26 mouse cellular contexts compared by ENCODE assay signal in genomic region chr12:71859096-71859495, GRCm38 (mm10). TPM values are rescaled to one million over a fixed set of nuclear protein-coding genes. Genes with fewer than 3 reads are reported as not detected.
DNase-seq lines count a peak whose midpoint lies in the region; ATAC-seq and TF ChIP-seq lines count a peak whose summit lies in the region.
"Had no signal": no experiment of that assay in that cellular context is flagged by ENCODE, and none has a peak within 500 bp of the region (broad histone marks: within the 10 kb centered on the region; RNA-seq: fewer than 3 reads in every experiment).

No protein-coding gene starts in this region.

- peaks cover 42% of the 10 kb centered on the region for H3K4me1 ChIP-seq in embryonic facial prominence, embryonic 14.5 days (ENCODE audit: control insufficient read depth, insufficient read depth, low read length)
- H3K4me1 ChIP-seq in embryonic facial prominence, embryonic 10.5 days = peaks cover 54% of the 10 kb centered on the region
- peaks cover 87% of the 10 kb centered on the region for H3K4me1 ChIP-seq in heart, embryonic 15.5 days (replicated peaks)
- peaks cover 38% of the 10 kb centered on the region for H3K4me1 ChIP-seq in lung, embryonic 14.5 days (ENCODE audit: insufficient read depth)
- H3K4me1 ChIP-seq in midbrain, embryonic 14.5 days (ENCODE audit: control insufficient read depth, insufficient read depth, low read length) = peaks cover 40% of the 10 kb centered on the region
- H3K4me1 ChIP-seq in midbrain, embryonic 16.5 days (ENCODE audit: control insufficient read depth, insufficient read depth, low read length) = peaks cover 30% of the 10 kb centered on the region

- DNase-seq in embryonic facial prominence, embryonic 14.5 days (ENCODE audit: low spot score) = peak; percentile 47
- no peak for DNase-seq in embryonic facial prominence, embryonic 10.5 days (ENCODE audit: low spot score)
- no peak for DNase-seq in heart, postnatal 25 days (ENCODE audit: low spot score)
- peak; percentile 84 for DNase-seq in lung, embryonic 14.5 days
- DNase-seq in lung, postnatal 10 days = no peak
- DNase-seq in midbrain, embryonic 14.5 days = peak; percentile 40
- DNase-seq: adrenal gland, adult 8-10 months; cerebellum, adult 11 months; cerebellum, adult 9-11 months; forebrain, postnatal 0 days; kidney, adult 18-20 months; liver; retina, postnatal 1 day; right cerebral cortex, postnatal 14 days; thymus, postnatal 4 days had no signal

- no peaks in the 10 kb centered on the region for H3K9me3 ChIP-seq in embryonic facial prominence, embryonic 14.5 days (ENCODE audit: control insufficient read depth, low read length)
- H3K9me3 ChIP-seq in embryonic facial prominence, embryonic 10.5 days = no peaks in the 10 kb centered on the region
- H3K9me3 ChIP-seq in heart, embryonic 15.5 days (replicated peaks) = no peaks in the 10 kb centered on the region
- H3K9me3 ChIP-seq in lung, embryonic 14.5 days (ENCODE audit: low read depth, low read length) = no peaks in the 10 kb centered on the region
- H3K9me3 ChIP-seq in midbrain, embryonic 14.5 days (ENCODE audit: control insufficient read depth, low read length) = no peaks in the 10 kb centered on the region
- H3K9me3 ChIP-seq in midbrain, embryonic 16.5 days (replicated peaks; ENCODE audit: control insufficient read depth, low read length, poor library complexity, severe bottlenecking) = no peaks in the 10 kb centered on the region
- H3K9me3 ChIP-seq: embryonic facial prominence, embryonic 15.5 days; forebrain, embryonic 12.5 days; G1E; hindbrain, embryonic 15.5 days; kidney, embryonic 15.5 days; midbrain, embryonic 13.5 days; neural tube, embryonic 15.5 days had no signal

- no peaks in the 10 kb centered on the region for H3K27me3 ChIP-seq in embryonic facial prominence, embryonic 14.5 days (replicated peaks; ENCODE audit: control insufficient read depth, insufficient read depth, low read length)
- no peaks in the 10 kb centered on the region for H3K27me3 ChIP-seq in embryonic facial prominence, embryonic 10.5 days (replicated peaks; ENCODE audit: low read depth, poor library complexity, severe bottlenecking)
- H3K27me3 ChIP-seq in heart, embryonic 15.5 days = no peaks in the 10 kb centered on the region
- H3K27me3 ChIP-seq in lung, embryonic 14.5 days (ENCODE audit: insufficient read depth, low read length) = no peaks in the 10 kb centered on the region
- no peaks in the 10 kb centered on the region for H3K27me3 ChIP-seq in midbrain, embryonic 14.5 days (ENCODE audit: control insufficient read depth, insufficient read depth, low read length)
- H3K27me3 ChIP-seq in midbrain, embryonic 16.5 days (ENCODE audit: control insufficient read depth, insufficient read depth, low read depth, low read length) = no peaks in the 10 kb centered on the region
- H3K27me3 ChIP-seq: embryonic facial prominence, embryonic 15.5 days; forebrain, embryonic 12.5 days; hindbrain, embryonic 15.5 days; kidney, embryonic 15.5 days; midbrain, embryonic 13.5 days; neural tube, embryonic 15.5 days had no signal

- intact Hi-C loops in heart, postnatal 25 days (cut with DNase I) = no loop called here

- H3K4me2 ChIP-seq in embryonic facial prominence, embryonic 14.5 days (ENCODE audit: low read depth, low read length) = no peak overlapping the region
- no peak overlapping the region for H3K4me2 ChIP-seq in heart, embryonic 15.5 days
- H3K4me2 ChIP-seq in lung, embryonic 14.5 days = no peak overlapping the region
- H3K4me2 ChIP-seq in midbrain, embryonic 14.5 days (ENCODE audit: low read length) = no peak overlapping the region
- H3K4me2 ChIP-seq in midbrain, embryonic 16.5 days (ENCODE audit: low read length) = no peak overlapping the region
- H3K4me2 ChIP-seq: embryonic facial prominence, embryonic 15.5 days; forebrain, embryonic 12.5 days; hindbrain, embryonic 15.5 days; kidney, embryonic 15.5 days; midbrain, embryonic 13.5 days; neural tube, embryonic 15.5 days had no signal

- no peaks in the 10 kb centered on the region for H3K36me3 ChIP-seq in embryonic facial prominence, embryonic 14.5 days (ENCODE audit: control insufficient read depth, insufficient read depth, low read length)
- peaks cover 8% of the 10 kb centered on the region for H3K36me3 ChIP-seq in embryonic facial prominence, embryonic 10.5 days (replicated peaks)
- peaks cover 5% of the 10 kb centered on the region for H3K36me3 ChIP-seq in heart, embryonic 15.5 days
- H3K36me3 ChIP-seq in lung, embryonic 14.5 days (ENCODE audit: insufficient read depth) = 0 out of 2 replicates have a peak, but pooled peaks cover 8% of the 10 kb centered on the region
- peaks cover 6% of the 10 kb centered on the region; the same call in 1 of the 2 replicates for H3K36me3 ChIP-seq in midbrain, embryonic 14.5 days (ENCODE audit: control insufficient read depth, insufficient read depth, low read length)
- no peaks in the 10 kb centered on the region for H3K36me3 ChIP-seq in midbrain, embryonic 16.5 days (ENCODE audit: control insufficient read depth, insufficient read depth, low read length)
- H3K36me3 ChIP-seq: embryonic facial prominence, embryonic 15.5 days; forebrain, embryonic 12.5 days; hindbrain, embryonic 15.5 days; kidney, embryonic 15.5 days; neural tube, embryonic 15.5 days had no signal

- 78% methylated on average over 5 of the region's 5 CpGs for WGBS in embryonic facial prominence, embryonic 14.5 days
- WGBS in embryonic facial prominence, embryonic 10.5 days = 82% methylated on average over 5 of the region's 5 CpGs
- 33% methylated on average over 5 of the region's 5 CpGs for WGBS in heart, embryonic 15.5 days
- WGBS in lung, embryonic 14.5 days = 37% methylated on average over 5 of the region's 5 CpGs
- 73% methylated on average over 5 of the region's 5 CpGs for WGBS in midbrain, embryonic 14.5 days
- WGBS in midbrain, embryonic 16.5 days = 59% methylated on average over 5 of the region's 5 CpGs

- H3K9ac ChIP-seq in embryonic facial prominence, embryonic 14.5 days (ENCODE audit: low read depth, low read length) = no peak overlapping the region
- H3K9ac ChIP-seq in heart, embryonic 15.5 days = no peak overlapping the region
- H3K9ac ChIP-seq in lung, embryonic 14.5 days = no peak overlapping the region
- H3K9ac ChIP-seq in midbrain, embryonic 14.5 days (replicated peaks; ENCODE audit: low read length) = no peak overlapping the region
- H3K9ac ChIP-seq in midbrain, embryonic 16.5 days (ENCODE audit: low read depth, low read length) = no peak overlapping the region
- H3K9ac ChIP-seq: embryonic facial prominence, embryonic 15.5 days; forebrain, embryonic 12.5 days; forebrain, postnatal 0 days; hindbrain, embryonic 15.5 days; kidney, embryonic 15.5 days; liver, embryonic 14.5 days; midbrain, embryonic 13.5 days; neural tube, embryonic 15.5 days had no signal

- no peak overlapping the region for H3K4me3 ChIP-seq in embryonic facial prominence, embryonic 14.5 days (ENCODE audit: low read depth, low read length)
- no peak overlapping the region for H3K4me3 ChIP-seq in embryonic facial prominence, embryonic 10.5 days
- H3K4me3 ChIP-seq in heart, embryonic 15.5 days = no peak overlapping the region
- no peak overlapping the region for H3K4me3 ChIP-seq in lung, embryonic 14.5 days (ENCODE audit: low read depth, low read length)
- H3K4me3 ChIP-seq in midbrain, embryonic 14.5 days (replicated peaks; ENCODE audit: low read depth, low read length) = no peak overlapping the region
- H3K4me3 ChIP-seq in midbrain, embryonic 16.5 days (ENCODE audit: low read depth, low read length) = no peak overlapping the region
- H3K4me3 ChIP-seq: embryonic facial prominence, embryonic 15.5 days; forebrain, embryonic 12.5 days; hindbrain, embryonic 15.5 days; kidney, embryonic 15.5 days; midbrain, embryonic 13.5 days; neural tube, embryonic 15.5 days had no signal

- no peak for ATAC-seq in embryonic facial prominence, embryonic 14.5 days (ENCODE audit: low read depth)
- no peak for ATAC-seq in heart, embryonic 15.5 days (replicated peaks; ENCODE audit: insufficient number of reproducible peaks, insufficient read depth, low FRiP score, low read depth)
- ATAC-seq in lung, embryonic 14.5 days (ENCODE audit: insufficient read depth) = no peak
- ATAC-seq in midbrain, embryonic 14.5 days (ENCODE audit: low FRiP score, low TSS enrichment) = no peak
- ATAC-seq in midbrain, embryonic 16.5 days = no peak
- ATAC-seq: forebrain, postnatal 0 days; midbrain, embryonic 13.5 days had no signal

- H3K27ac ChIP-seq in embryonic facial prominence, embryonic 14.5 days (replicated peaks; ENCODE audit: low read depth, low read length) = no peak overlapping the region
- no peak overlapping the region for H3K27ac ChIP-seq in embryonic facial prominence, embryonic 10.5 days (replicated peaks)
- H3K27ac ChIP-seq in heart, embryonic 15.5 days = peak overlapping the region; percentile 50
- no peak overlapping the region for H3K27ac ChIP-seq in lung, embryonic 14.5 days (ENCODE audit: low read depth)
- no peak overlapping the region for H3K27ac ChIP-seq in midbrain, embryonic 14.5 days (replicated peaks; ENCODE audit: low read depth, low read length)
- no peak overlapping the region for H3K27ac ChIP-seq in midbrain, embryonic 16.5 days (ENCODE audit: low read length)
- H3K27ac ChIP-seq: embryonic facial prominence, embryonic 15.5 days; forebrain, embryonic 12.5 days; hindbrain, embryonic 15.5 days; kidney, embryonic 15.5 days; liver, embryonic 14.5 days; macrophage; midbrain, embryonic 13.5 days; neural tube, embryonic 15.5 days had no signal

- TF ChIP-seq CTCF in lung, embryonic 14.5 days (IDR thresholded peaks at IDR 0.05; ENCODE audit: low read depth) = no peak

RNA-seq across cellular contexts. Expression of gene Daam1, which starts 28.2 kb away (rescaled TPM):
- polyA plus RNA-seq in embryonic facial prominence, embryonic 14.5 days (2014; fragmentation: Nextera tagmentation; extraction: Ambion mirVana) = 11.0 and 12.1 TPM in 2 replicates
- polyA plus RNA-seq in embryonic facial prominence, embryonic 10.5 days (2016; fragmentation: Nextera tagmentation; extraction: Ambion mirVana) = 7.3 and 7.4 TPM in 2 replicates
- 20.9 and 21.4 TPM in 2 replicates for polyA plus RNA-seq in heart, embryonic 15.5 days (2015; fragmentation: Nextera tagmentation; extraction: Ambion mirVana)
- 10 to 100 TPM; 78.6 to 79.5 TPM for total RNA-seq in heart, postnatal 25 days (2021)
- polyA plus RNA-seq in lung, embryonic 14.5 days (2014; fragmentation: Nextera tagmentation; extraction: Ambion mirVana) = 15.3 and 17.5 TPM in 2 replicates
- polyA plus RNA-seq in midbrain, embryonic 14.5 days (2014; fragmentation: Nextera tagmentation; extraction: Ambion mirVana) = 41.4 and 42.8 TPM in 2 replicates
- polyA plus RNA-seq in midbrain, embryonic 16.5 days (2015; fragmentation: Nextera tagmentation; extraction: Ambion mirVana) = 33.0 and 33.4 TPM in 2 replicates

Comparison
In these comparisons a context has a peak if more than half of its experiments do, and no peak if none do; other contexts are left out.
1. DNase-seq: peak in embryonic facial prominence, embryonic 14.5 days (single experiment), lung, embryonic 14.5 days (single experiment) and midbrain, embryonic 14.5 days (single experiment); none in embryonic facial prominence, embryonic 10.5 days (single experiment), heart, postnatal 25 days (single experiment) and lung, postnatal 10 days (single experiment).